Mouse (Mus musculus): ENCODE results near the gene Icam1. TPM values are rescaled to one million over a fixed set of nuclear protein-coding genes. Genes with fewer than 3 reads are reported as not detected.
"Not testable (repeated sequence)": the region's sequence is repeated elsewhere in the genome, so short reads cannot be mapped to it uniquely, and the experiment has no call there.

Gene Icam1
- total and polyA plus RNA-seq, 2 experiments from 2014 or later: 4.3 to 4.4 TPM

GRCm38 (mm10) chr9:21002627-21003551 lies 12.9 kb upstream of the Icam1 start, which contains the start of gene Mrpl4:
Mrpl4 (plus strand) TSS chr9:21002738.
- DNase-seq (ENCODE audit: low spot score) (peak; percentile 95), ATAC-seq (peak; percentile 92)
- H3K4me2 ChIP-seq (ENCODE audit: low read depth, low read length): peak within 1 kb of the TSS; percentile 86
- H3K4me1 ChIP-seq (ENCODE audit: insufficient read depth, low read length): no peaks in the 10 kb centered on the region
- H3K36me3 ChIP-seq (ENCODE audit: insufficient read depth, low read length): peaks cover 20% of the 10 kb centered on the region
- peak within 1 kb of the TSS; percentile 87 for H3K4me3 ChIP-seq (ENCODE audit: low read length)
- TF ChIP-seq CTCF (IDR thresholded peaks at IDR 0.05; ENCODE audit: low read depth): no peak
- H3K9me3 ChIP-seq (ENCODE audit: low read length): no peaks in the 10 kb centered on the region
- no peaks in the 10 kb centered on the region for H3K27me3 ChIP-seq (ENCODE audit: insufficient read depth, low read length)
- peak within 1 kb of the TSS; percentile 77 for H3K27ac ChIP-seq
- peak within 1 kb of the TSS; percentile 86 for H3K9ac ChIP-seq (replicated peaks; ENCODE audit: low read length)
- WGBS: under 1% methylated on average over 72 of the region's 72 CpGs

- Histone ChIP-seq H3K4me2 (ENCODE audit: low read depth, low read length) (no peak overlapping the region), H3K27me3 (ENCODE audit: insufficient read depth, low read length) (no peaks in the 10 kb centered on the region), H3K4me3 (ENCODE audit: low read length) (no peak overlapping the region), H3K36me3 (ENCODE audit: insufficient read depth, low read length) (peaks cover 23% of the 10 kb centered on the region), H3K27ac (no peak overlapping the region), H3K9ac (replicated peaks; ENCODE audit: low read length) (no peak overlapping the region), H3K9me3 (ENCODE audit: low read length) (no peaks in the 10 kb centered on the region), H3K4me1 (ENCODE audit: insufficient read depth, low read length) (no peaks in the 10 kb centered on the region)
- 94% methylated on average over 10 of the region's 10 CpGs for WGBS
- DNase-seq (ENCODE audit: low spot score): no peak
- no peak for TF ChIP-seq CTCF (IDR thresholded peaks at IDR 0.05; ENCODE audit: low read depth)
- ATAC-seq: no peak
Observed at GRCm38 (mm10) chr9:21007313-21007952, 8.4 kb upstream of the Icam1 start.

GRCm38 (mm10) chr9:21008007-21008406 lies 7.8 kb upstream of the Icam1 start:
- no peak overlapping the region for H3K4me3 ChIP-seq (ENCODE audit: low read length)
- DNase-seq (ENCODE audit: low spot score) (no peak), ATAC-seq (no peak)
- no peak overlapping the region for H3K9ac ChIP-seq (replicated peaks; ENCODE audit: low read length)
- H3K4me2 ChIP-seq (ENCODE audit: low read depth, low read length): no peak overlapping the region
- no peaks in the 10 kb centered on the region for H3K4me1 ChIP-seq (ENCODE audit: insufficient read depth, low read length)
- H3K9me3 ChIP-seq (ENCODE audit: low read length): no peaks in the 10 kb centered on the region
- 82% methylated on average over 7 of the region's 7 CpGs for WGBS
- H3K27ac ChIP-seq: no peak overlapping the region
- H3K27me3 ChIP-seq (ENCODE audit: insufficient read depth, low read length): no peaks in the 10 kb centered on the region
- peaks cover 23% of the 10 kb centered on the region for H3K36me3 ChIP-seq (ENCODE audit: insufficient read depth, low read length)
- TF ChIP-seq CTCF (IDR thresholded peaks at IDR 0.05; ENCODE audit: low read depth): no peak

DNA sequence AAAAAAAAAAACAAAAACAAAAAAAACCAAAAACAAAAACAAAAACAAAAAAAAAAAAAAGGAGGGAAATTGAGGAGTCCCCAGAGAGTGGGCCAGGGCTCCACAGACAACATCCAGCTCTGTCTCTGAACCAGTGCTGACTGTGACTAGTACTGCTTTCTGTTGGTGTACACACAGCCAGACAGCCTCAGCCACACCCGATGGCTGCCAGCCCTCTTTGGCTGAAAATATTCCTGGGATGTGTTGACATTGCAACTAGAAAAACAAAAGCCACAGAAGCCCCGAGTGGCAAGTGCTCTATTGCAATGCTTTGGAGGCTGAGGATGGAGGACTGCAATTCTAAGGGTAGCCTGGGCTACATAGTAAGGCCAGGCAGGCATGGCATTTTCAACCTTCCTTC lies 5.4 kb upstream of the Icam1 start:
- no peak overlapping the region for H3K4me3 ChIP-seq (ENCODE audit: low read length)
- no peak for ATAC-seq
- no peak overlapping the region for H3K27ac ChIP-seq
- WGBS: 68% methylated on average over 2 of the region's 2 CpGs
- no peak overlapping the region for H3K9ac ChIP-seq (replicated peaks; ENCODE audit: low read length)
- H3K27me3 ChIP-seq (ENCODE audit: insufficient read depth, low read length): peaks cover 7% of the 10 kb centered on the region
- no peak overlapping the region for H3K4me2 ChIP-seq (ENCODE audit: low read depth, low read length)
- H3K4me1 ChIP-seq (ENCODE audit: insufficient read depth, low read length): no peaks in the 10 kb centered on the region
- TF ChIP-seq CTCF (IDR thresholded peaks at IDR 0.05; ENCODE audit: low read depth): no peak
- DNase-seq (ENCODE audit: low spot score): no peak
- H3K36me3 ChIP-seq (ENCODE audit: insufficient read depth, low read length): peaks cover 18% of the 10 kb centered on the region
- no peaks in the 10 kb centered on the region for H3K9me3 ChIP-seq (ENCODE audit: low read length)

GRCm38 (mm10) chr9:21010939-21011541 lies 4.7 kb upstream of the Icam1 start:
- peaks cover 11% of the 10 kb centered on the region for H3K27me3 ChIP-seq (ENCODE audit: insufficient read depth, low read length)
- DNase-seq (ENCODE audit: low spot score); H3K4me3 ChIP-seq (ENCODE audit: low read length); H3K4me1 ChIP-seq (ENCODE audit: insufficient read depth, low read length); H3K4me2 ChIP-seq (ENCODE audit: low read depth, low read length); H3K9ac ChIP-seq (replicated peaks; ENCODE audit: low read length); H3K27ac ChIP-seq; H3K9me3 ChIP-seq (ENCODE audit: low read length); ATAC-seq: not testable (repeated sequence)
- peaks cover 17% of the 10 kb centered on the region for H3K36me3 ChIP-seq (ENCODE audit: insufficient read depth, low read length)
- WGBS: 73% methylated on average over 9 of the region's 9 CpGs

- H3K9ac ChIP-seq (replicated peaks; ENCODE audit: low read length): no peak overlapping the region
- H3K27ac ChIP-seq: no peak overlapping the region
- no peaks in the 10 kb centered on the region for H3K4me1 ChIP-seq (ENCODE audit: insufficient read depth, low read length)
- no peak overlapping the region for H3K4me3 ChIP-seq (ENCODE audit: low read length)
- DNase-seq (ENCODE audit: low spot score): no peak
- peaks cover 13% of the 10 kb centered on the region for H3K36me3 ChIP-seq (ENCODE audit: insufficient read depth, low read length)
- H3K4me2 ChIP-seq (ENCODE audit: low read depth, low read length): no peak overlapping the region
- whole genome bisulfite sequencing: 68% methylated on average over 5 of the region's 5 CpGs
- TF ChIP-seq CTCF (IDR thresholded peaks at IDR 0.05; ENCODE audit: low read depth): no peak
- H3K27me3 ChIP-seq (ENCODE audit: insufficient read depth, low read length): peaks cover 19% of the 10 kb centered on the region
- no peak for ATAC-seq
- no peaks in the 10 kb centered on the region for H3K9me3 ChIP-seq (ENCODE audit: low read length)
Observed at GRCm38 (mm10) chr9:21011846-21012312, 3.9 kb upstream of the Icam1 start.

Measured in hindbrain, postnatal 0 days (tissue).